Mouse (Mus musculus): ENCODE measurements around the gene Bag3. TPM values are rescaled to one million over a fixed set of nuclear protein-coding genes. Genes with fewer than 3 reads are reported as not detected.

Gene Bag3
- 2.6 and 4.5 TPM in 2 replicates for polyA plus RNA-seq (2015; fragmentation: Nextera tagmentation; extraction: Ambion mirVana)

DNA sequence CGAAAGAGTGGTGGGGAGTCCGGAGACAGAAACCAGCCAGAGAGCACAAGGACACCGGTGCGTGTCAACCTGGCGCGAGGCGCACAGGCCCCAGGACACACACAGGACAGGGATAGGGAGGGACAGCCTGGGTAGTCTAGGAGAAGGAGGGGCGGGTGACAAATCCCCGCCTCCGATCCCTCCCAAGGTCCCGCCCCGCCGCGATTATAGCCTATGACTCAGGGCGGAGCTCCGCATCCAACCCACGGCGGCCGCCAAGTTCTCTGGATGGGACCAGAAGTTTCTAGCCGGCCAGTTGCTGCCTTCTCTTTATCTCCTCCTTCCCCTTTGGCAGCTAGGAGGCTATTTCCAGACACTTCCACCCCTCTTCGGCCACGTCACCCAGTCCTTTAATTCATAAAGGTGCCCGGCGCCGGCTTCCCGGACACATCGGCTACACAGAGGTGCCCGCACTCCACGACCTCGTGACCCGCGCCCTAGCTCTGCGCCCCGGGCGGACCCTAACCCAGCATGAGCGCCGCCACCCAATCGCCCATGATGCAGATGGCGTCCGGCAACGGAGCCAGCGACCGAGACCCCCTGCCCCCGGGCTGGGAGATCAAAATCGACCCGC is at the start of gene Bag3:
Gene Bag3, plus strand, starts transcription at position 268 of the 613 bp plus-strand sequence.
- peak within 1 kb of the TSS; percentile 48 for H3K9ac ChIP-seq (replicated peaks)
- H3K4me1 ChIP-seq, result peaks cover 16% of the 10 kb centered on the region
- no peaks in the 10 kb centered on the region for H3K36me3 ChIP-seq
- H3K27me3 ChIP-seq (replicated peaks), result peaks cover 35% of the 10 kb centered on the region
- 2% methylated on average over 46 of the region's 46 CpGs for WGBS
- peak within 1 kb of the TSS; percentile 45 for H3K4me3 ChIP-seq (replicated peaks)
- peak; percentile 50; the same call in 1 of the 2 replicates for ATAC-seq (ENCODE audit: low FRiP score)
- H3K27ac ChIP-seq (replicated peaks), result peak within 1 kb of the TSS; percentile 66
- peak within 1 kb of the TSS; percentile 61 for H3K4me2 ChIP-seq
- no peaks in the 10 kb centered on the region for H3K9me3 ChIP-seq (replicated peaks)

- Histone ChIP-seq H3K9ac (replicated peaks) (no peak overlapping the region), H3K9me3 (replicated peaks) (no peaks in the 10 kb centered on the region), H3K4me2 (peak overlapping the region; percentile 43), H3K27ac (replicated peaks) (no peak overlapping the region), H3K27me3 (replicated peaks) (no peaks in the 10 kb centered on the region), H3K36me3 (no peaks in the 10 kb centered on the region), H3K4me1 (no peaks in the 10 kb centered on the region), H3K4me3 (replicated peaks) (peak overlapping the region; percentile 27)
- ATAC-seq (ENCODE audit: low FRiP score), result peak; percentile 76; the same call in 1 of the 2 replicates
- 36% methylated on average over 10 of the region's 10 CpGs for WGBS
These were observed 49.1 kb upstream of the Bag3 start for GRCm38 (mm10) chr7:128474322-128474721.

GRCm38 (mm10) chr7:128488986-128489385 is 34.4 kb upstream of the Bag3 start:
- H3K4me1 ChIP-seq, result no peaks in the 10 kb centered on the region
- 95% methylated on average over 3 of the region's 3 CpGs for WGBS
- H3K4me3 ChIP-seq (replicated peaks), result no peak overlapping the region
- no peak overlapping the region for H3K4me2 ChIP-seq
- no peaks in the 10 kb centered on the region for H3K36me3 ChIP-seq
- no peak overlapping the region for H3K9ac ChIP-seq (replicated peaks)
- no peak for ATAC-seq (ENCODE audit: low FRiP score)
- H3K9me3 ChIP-seq (replicated peaks), result peaks cover 15% of the 10 kb centered on the region
- H3K27me3 ChIP-seq (replicated peaks), result no peaks in the 10 kb centered on the region
- H3K27ac ChIP-seq (replicated peaks), result no peak overlapping the region

GRCm38 (mm10) chr7:128494546-128494945 is 28.9 kb upstream of the Bag3 start:
- H3K36me3 ChIP-seq, result no peaks in the 10 kb centered on the region
- no peak for ATAC-seq (ENCODE audit: low FRiP score)
- no peak overlapping the region for H3K4me3 ChIP-seq (replicated peaks)
- no peaks in the 10 kb centered on the region for H3K9me3 ChIP-seq (replicated peaks)
- no peak overlapping the region for H3K9ac ChIP-seq (replicated peaks)
- H3K27ac ChIP-seq (replicated peaks), result no peak overlapping the region
- H3K27me3 ChIP-seq (replicated peaks), result no peaks in the 10 kb centered on the region
- no peak overlapping the region for H3K4me2 ChIP-seq
- no peaks in the 10 kb centered on the region for H3K4me1 ChIP-seq
- WGBS, result 93% methylated on average over 5 of the region's 5 CpGs

DNA sequence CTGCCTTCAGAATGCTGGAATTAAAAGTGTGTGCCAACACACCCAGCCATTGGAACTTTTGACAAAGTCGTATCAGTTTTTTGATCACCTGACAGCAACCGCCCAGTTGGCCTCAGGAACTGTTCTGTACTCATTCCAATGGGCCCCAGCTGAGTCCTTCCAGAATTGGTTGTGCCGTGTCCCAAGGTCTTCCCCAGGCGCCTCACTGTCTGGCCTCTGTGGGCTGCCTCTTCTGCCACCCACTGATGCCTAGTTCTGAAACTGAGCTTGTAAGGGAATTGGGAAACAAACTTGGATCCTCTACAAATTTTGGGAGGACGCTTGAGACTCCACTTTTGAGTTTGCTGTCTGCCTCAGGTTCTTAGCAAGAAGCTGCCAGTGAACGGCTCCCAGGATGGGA is 23.6 kb upstream of the Bag3 start:
- WGBS, result 94% methylated on average over 6 of the region's 6 CpGs

GRCm38 (mm10) chr7:128504091-128504490 is 19.3 kb upstream of the Bag3 start:
- Histone ChIP-seq H3K27me3 (replicated peaks) (no peaks in the 10 kb centered on the region), H3K36me3 (no peaks in the 10 kb centered on the region), H3K4me3 (replicated peaks) (no peak overlapping the region), H3K4me2 (no peak overlapping the region), H3K9me3 (replicated peaks) (no peaks in the 10 kb centered on the region), H3K27ac (replicated peaks) (no peak overlapping the region), H3K9ac (replicated peaks) (no peak overlapping the region), H3K4me1 (no peaks in the 10 kb centered on the region)
- ATAC-seq (ENCODE audit: low FRiP score), result no peak
- WGBS, result 90% methylated on average over 6 of the region's 6 CpGs

More for the DNA sequence above, 23.6 kb upstream of the Bag3 start:
- H3K27ac ChIP-seq (replicated peaks), result no peak overlapping the region
- H3K9me3 ChIP-seq (replicated peaks), result no peaks in the 10 kb centered on the region
- H3K4me2 ChIP-seq, result no peak overlapping the region
- no peak overlapping the region for H3K4me3 ChIP-seq (replicated peaks)
- H3K4me1 ChIP-seq, result no peaks in the 10 kb centered on the region
- H3K9ac ChIP-seq (replicated peaks), result no peak overlapping the region
- no peaks in the 10 kb centered on the region for H3K36me3 ChIP-seq
- no peaks in the 10 kb centered on the region for H3K27me3 ChIP-seq (replicated peaks)
- no peak for ATAC-seq (ENCODE audit: low FRiP score)

DNA sequence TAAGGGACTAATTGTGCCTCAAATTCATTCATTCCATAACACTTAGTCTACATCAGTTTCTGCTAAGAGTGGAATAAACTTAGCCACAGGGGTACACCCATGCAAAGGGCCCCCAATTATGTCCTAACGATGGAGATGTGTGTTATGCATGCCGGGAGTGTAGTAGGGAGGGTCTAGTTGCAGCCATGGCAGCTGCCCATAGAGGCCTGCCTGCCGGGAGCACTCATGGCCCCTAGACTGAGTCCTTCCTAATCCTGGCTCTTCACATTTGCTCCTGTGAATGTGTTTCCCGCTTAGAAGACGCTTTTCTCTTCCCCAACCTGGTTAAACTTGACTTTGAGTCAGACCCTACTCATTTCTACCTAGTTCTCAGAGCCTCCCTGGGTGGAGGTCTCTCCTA is 11.5 kb upstream of the Bag3 start:
- 88% methylated on average over 5 of the region's 5 CpGs for WGBS
- no peaks in the 10 kb centered on the region for H3K9me3 ChIP-seq (replicated peaks)
- H3K27me3 ChIP-seq (replicated peaks), result no peaks in the 10 kb centered on the region
- no peak for ATAC-seq (ENCODE audit: low FRiP score)
- peaks cover 9% of the 10 kb centered on the region for H3K4me1 ChIP-seq
- H3K36me3 ChIP-seq, result no peaks in the 10 kb centered on the region
- no peak overlapping the region for H3K4me3 ChIP-seq (replicated peaks)
- no peak overlapping the region for H3K27ac ChIP-seq (replicated peaks)
- H3K9ac ChIP-seq (replicated peaks), result no peak overlapping the region
- no peak overlapping the region for H3K4me2 ChIP-seq

DNA sequence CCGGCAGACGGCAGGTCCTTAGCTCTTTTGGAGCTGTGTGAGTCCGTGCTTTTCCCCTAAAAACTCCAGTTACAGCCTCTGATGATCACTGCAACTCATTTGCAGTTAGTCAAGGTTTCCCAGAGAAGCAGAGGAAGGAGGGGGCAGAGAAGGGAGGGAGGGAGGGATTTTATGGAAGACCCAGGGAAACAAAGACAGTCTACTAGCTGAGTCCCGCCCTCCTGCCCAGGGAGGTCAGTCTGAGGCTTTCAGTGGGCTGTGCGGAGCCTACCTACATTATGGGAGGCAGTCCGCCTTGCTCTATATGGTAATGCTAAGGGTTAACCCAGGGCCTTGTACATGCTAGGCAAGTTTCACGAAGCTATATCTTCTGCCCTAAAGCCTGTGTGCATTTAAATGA is 9.9 kb upstream of the Bag3 start:
- 0 out of 2 replicates have a peak overlapping the region, but pooled peaks have one; percentile 20 for H3K4me2 ChIP-seq
- no peaks in the 10 kb centered on the region for H3K9me3 ChIP-seq (replicated peaks)
- H3K4me3 ChIP-seq (replicated peaks), result no peak overlapping the region
- 16% methylated on average over 7 of the region's 7 CpGs for WGBS
- H3K9ac ChIP-seq (replicated peaks), result no peak overlapping the region
- no peaks in the 10 kb centered on the region for H3K36me3 ChIP-seq
- peaks cover 9% of the 10 kb centered on the region for H3K4me1 ChIP-seq
- H3K27ac ChIP-seq (replicated peaks), result no peak overlapping the region
- H3K27me3 ChIP-seq (replicated peaks), result no peaks in the 10 kb centered on the region
- no peak for ATAC-seq (ENCODE audit: low FRiP score)

GRCm38 (mm10) chr7:128514341-128514740 is 9.1 kb upstream of the Bag3 start:
- no peak overlapping the region for H3K27ac ChIP-seq (replicated peaks)
- no peak overlapping the region for H3K9ac ChIP-seq (replicated peaks)
- WGBS, result 58% methylated on average over 4 of the region's 4 CpGs
- no peaks in the 10 kb centered on the region for H3K27me3 ChIP-seq (replicated peaks)
- H3K36me3 ChIP-seq, result no peaks in the 10 kb centered on the region
- no peak overlapping the region for H3K4me2 ChIP-seq
- no peaks in the 10 kb centered on the region for H3K9me3 ChIP-seq (replicated peaks)
- peaks cover 9% of the 10 kb centered on the region for H3K4me1 ChIP-seq
- no peak overlapping the region for H3K4me3 ChIP-seq (replicated peaks)
- no peak for ATAC-seq (ENCODE audit: low FRiP score)

DNA sequence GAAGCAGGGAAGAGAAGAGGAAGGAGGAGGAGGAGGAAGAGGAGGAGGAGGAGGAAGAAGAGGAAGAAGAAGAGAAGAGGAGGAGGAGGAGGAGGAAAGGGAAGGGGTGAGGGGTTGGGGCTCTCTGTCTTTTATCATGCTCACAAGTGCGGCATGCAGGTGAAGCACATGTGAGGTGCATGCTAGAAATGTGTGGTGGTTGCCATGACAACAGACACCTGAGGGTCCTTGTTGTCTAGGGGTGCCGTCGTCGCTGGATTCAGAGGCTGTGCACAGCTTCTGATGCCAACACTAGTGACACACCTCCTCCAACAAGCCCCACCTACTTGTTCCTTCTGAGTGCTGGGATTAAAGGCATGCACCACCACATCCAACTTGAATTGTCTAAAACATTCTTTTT is 7.1 kb upstream of the Bag3 start:
- no peak overlapping the region for H3K9ac ChIP-seq (replicated peaks)
- no peaks in the 10 kb centered on the region for H3K27me3 ChIP-seq (replicated peaks)
- H3K4me2 ChIP-seq, result no peak overlapping the region
- peaks cover 9% of the 10 kb centered on the region for H3K4me1 ChIP-seq
- 43% methylated on average over 4 of the region's 4 CpGs for WGBS
- no peak overlapping the region for H3K27ac ChIP-seq (replicated peaks)
- H3K36me3 ChIP-seq, result no peaks in the 10 kb centered on the region
- ATAC-seq (ENCODE audit: low FRiP score), result peak; percentile 63
- H3K4me3 ChIP-seq (replicated peaks), result no peak overlapping the region
- H3K9me3 ChIP-seq (replicated peaks), result no peaks in the 10 kb centered on the region

DNA sequence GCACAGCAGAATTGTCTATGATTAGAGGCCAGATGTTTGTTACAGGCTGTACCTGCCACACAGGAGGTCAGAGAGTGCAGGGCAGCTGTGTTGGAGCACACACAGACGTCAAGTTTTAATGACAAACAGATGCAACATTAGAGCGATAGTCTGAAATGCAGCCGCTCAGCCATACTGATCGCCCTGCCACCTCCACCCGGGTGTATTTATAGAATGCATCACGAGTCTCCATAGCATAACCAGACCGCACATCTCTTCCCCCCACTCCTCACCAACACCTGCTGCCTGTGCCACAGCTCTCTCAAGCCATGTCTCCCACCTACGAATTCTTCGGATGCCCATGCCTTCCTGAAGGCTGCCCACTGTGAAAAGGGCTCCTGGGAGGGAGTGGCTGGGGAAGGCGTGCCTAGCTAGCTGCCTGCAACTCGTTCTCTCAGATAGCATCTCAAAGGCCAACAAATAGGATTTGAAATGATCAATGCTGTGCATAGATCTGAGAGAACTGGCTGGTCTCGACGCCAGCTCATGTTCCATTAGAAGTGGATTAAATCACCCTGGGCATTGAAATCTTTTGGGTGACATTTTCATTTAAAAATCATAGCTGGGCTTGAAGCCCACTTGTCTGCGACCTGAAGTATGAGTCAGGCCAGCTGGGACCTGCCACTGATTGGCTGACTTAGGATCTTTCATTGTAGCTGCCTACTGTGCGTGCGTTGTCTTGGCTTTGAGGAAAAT is 3.9 kb upstream of the Bag3 start:
- 77% methylated on average over 16 of the region's 16 CpGs for WGBS
- peaks cover 13% of the 10 kb centered on the region for H3K4me1 ChIP-seq
- ATAC-seq (ENCODE audit: low FRiP score), result no peak
- H3K27ac ChIP-seq (replicated peaks), result no peak overlapping the region
- no peak overlapping the region for H3K9ac ChIP-seq (replicated peaks)
- H3K27me3 ChIP-seq (replicated peaks), result peaks cover 29% of the 10 kb centered on the region
- no peaks in the 10 kb centered on the region for H3K9me3 ChIP-seq (replicated peaks)
- no peak overlapping the region for H3K4me3 ChIP-seq (replicated peaks)
- no peak overlapping the region for H3K4me2 ChIP-seq
- no peaks in the 10 kb centered on the region for H3K36me3 ChIP-seq

GRCm38 (mm10) chr7:128523962-128524581 is 656 bp downstream of the Bag3 start:
- ATAC-seq (ENCODE audit: low FRiP score), result peak; percentile 55; the same call in 1 of the 2 replicates
- H3K27ac ChIP-seq (replicated peaks), result peak overlapping the region; percentile 66
- WGBS, result 2% methylated on average over 51 of the region's 51 CpGs
- H3K4me3 ChIP-seq (replicated peaks), result peak overlapping the region; percentile 45
- H3K27me3 ChIP-seq (replicated peaks), result peaks cover 35% of the 10 kb centered on the region
- no peaks in the 10 kb centered on the region for H3K36me3 ChIP-seq
- H3K9ac ChIP-seq (replicated peaks), result peak overlapping the region; percentile 48
- peak overlapping the region; percentile 61 for H3K4me2 ChIP-seq
- H3K9me3 ChIP-seq (replicated peaks), result no peaks in the 10 kb centered on the region
- peaks cover 22% of the 10 kb centered on the region for H3K4me1 ChIP-seq
